Mouse (Mus musculus): Measurements from ENCODE around the gene Fam166b.

GRCm38 (mm10) chr4:43391521-43392050, 37.3 kb downstream of the Fam166b start:
- TF ChIP-seq POLR2A (IDR thresholded peaks at IDR 0.05; ENCODE audit: control insufficient read depth, low read depth, low read length) (no peak), CTCF (IDR thresholded peaks at IDR 0.05; ENCODE audit: control insufficient read depth, insufficient read depth, insufficient replicate concordance, low read depth, low read length) (no peak)
